Mouse (Mus musculus): ENCODE measurements around the gene Card14.
"Not testable (repeated sequence)": the region's sequence is repeated elsewhere in the genome, so short reads cannot be mapped to it uniquely, and the experiment has no call there.

Gene Card14

DNA sequence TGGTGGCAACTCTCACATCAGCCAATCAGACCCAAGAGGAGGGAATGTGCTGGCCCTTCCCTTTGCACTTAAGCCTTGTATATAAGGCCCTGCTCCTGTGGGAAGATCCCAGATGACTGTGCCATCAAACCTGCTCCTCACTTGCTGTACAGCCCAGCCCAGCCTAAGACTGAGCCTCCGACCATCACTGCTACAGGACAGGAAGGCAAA is at the start of gene Card14:
Gene Card14, plus strand, starts transcription at position 111 of the 210 bp plus-strand sequence.
- no peak for DNase-seq

DNA sequence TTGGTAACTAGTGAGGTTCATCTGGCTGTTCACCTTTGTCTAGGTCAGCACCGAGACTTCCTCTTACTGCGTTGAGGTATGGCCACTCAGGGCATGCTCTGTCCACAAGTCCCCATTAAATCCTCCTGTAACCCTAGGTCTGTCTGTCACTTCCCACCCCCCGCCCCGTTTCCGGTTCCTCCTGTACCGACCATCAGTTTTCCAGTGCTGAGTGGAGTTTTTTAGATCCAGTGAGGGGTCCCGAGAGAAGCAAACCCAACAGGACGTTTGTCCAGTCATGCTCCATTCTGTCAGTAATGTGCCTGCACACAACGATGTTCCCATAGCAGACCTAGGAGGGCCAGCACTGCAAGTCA is 49.4 kb upstream of the Card14 start:
- DNase-seq: no peak

DNA sequence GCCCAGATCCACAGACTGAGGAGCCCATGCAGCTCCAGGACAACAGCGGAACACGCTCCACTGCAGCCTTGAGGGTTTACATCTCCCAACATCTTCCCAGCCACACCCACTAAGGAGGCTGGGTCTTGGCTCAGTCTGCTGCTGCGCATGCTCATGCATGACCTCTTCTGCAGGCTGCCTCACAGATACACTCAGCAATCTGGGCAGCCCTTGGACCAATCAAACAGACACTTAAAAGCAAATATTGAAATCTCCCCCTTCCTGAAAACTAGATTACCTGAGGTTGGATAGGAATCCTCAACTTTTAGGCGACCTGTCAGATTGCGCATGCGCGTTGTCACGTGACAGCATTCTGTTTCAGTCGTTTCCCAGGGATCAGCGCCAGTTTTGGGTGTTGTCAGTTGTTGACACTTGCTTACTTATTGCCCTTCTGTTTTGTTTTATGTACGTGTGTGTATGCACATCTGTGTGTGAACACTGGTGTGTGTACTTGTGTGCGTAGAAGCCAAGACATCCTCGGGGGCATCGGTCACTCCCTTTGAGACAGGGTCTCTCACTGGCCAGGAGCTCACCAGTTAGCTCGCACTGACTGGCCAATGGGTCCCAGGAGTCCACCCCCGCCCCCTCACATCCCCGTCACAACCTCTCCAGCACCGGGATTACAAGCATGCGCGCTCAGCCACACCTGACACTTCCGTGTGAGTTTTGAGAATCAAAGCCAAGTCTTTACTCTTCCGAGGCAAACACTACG is 48.8 kb upstream of the Card14 start:
- peak; percentile 53 for DNase-seq

- DNase-seq: no peak
These were observed 47.6 kb upstream of the Card14 start for GRCm38 (mm10) chr11:119259977-119260376.

DNA sequence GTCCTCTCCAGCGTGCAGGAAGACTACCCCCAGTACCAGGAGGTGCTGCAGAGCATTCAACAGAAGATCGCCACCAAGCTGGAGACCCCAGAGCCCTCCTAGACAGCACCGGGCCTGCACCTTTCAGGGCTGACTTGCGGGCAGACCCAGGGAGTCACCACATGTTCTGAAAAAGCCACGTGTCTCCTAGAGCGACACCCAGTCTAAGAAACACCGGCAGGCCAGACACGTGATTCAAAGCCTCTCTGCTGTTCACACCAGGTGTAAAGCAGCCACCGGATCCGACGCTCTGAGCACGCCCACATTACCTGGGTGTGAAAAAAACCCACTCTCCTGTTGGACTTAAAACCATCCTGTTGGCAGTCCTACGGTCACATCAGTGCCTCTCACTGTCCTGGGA is 43.2 kb upstream of the Card14 start:
- no peak for DNase-seq

- DNase-seq: no peak
These were observed 41.8 kb upstream of the Card14 start for GRCm38 (mm10) chr11:119265811-119266210.

- DNase-seq: peak; percentile 36
These were observed 40.3 kb upstream of the Card14 start for GRCm38 (mm10) chr11:119267241-119267674.

- peak; percentile 99 for DNase-seq
These were observed 39.6 kb upstream of the Card14 start, which contains the start of gene Gaa for GRCm38 (mm10) chr11:119267768-119268556. Gene Gaa, plus strand, starts transcription at chr11:119267887.

- DNase-seq: no peak
These were observed 38.9 kb upstream of the Card14 start for GRCm38 (mm10) chr11:119268557-119269195.

GRCm38 (mm10) chr11:119272492-119272891 is 35.1 kb upstream of the Card14 start:
- not testable (repeated sequence) for DNase-seq

- DNase-seq: peak; percentile 59
These were observed 34.2 kb upstream of the Card14 start for GRCm38 (mm10) chr11:119273186-119273930.

DNA sequence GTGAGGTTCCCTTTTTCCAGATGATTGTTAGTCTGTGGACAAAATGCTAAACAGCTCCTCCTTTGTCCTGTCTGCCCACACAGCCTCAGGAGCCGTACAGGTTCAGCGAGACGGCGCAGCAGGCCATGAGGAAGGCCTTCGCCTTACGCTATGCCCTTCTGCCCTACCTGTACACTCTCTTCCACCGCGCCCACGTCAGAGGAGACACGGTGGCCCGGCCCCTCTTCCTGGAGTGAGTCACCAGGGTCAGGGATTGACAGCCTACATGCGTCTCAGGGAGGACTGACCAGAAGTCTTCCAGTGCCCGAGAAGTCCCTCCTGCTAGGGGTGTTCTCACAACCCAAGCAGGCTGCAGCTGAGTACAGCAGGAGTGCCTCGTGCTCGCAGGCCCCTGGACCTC is 26.5 kb upstream of the Card14 start:
- no peak for DNase-seq

DNA sequence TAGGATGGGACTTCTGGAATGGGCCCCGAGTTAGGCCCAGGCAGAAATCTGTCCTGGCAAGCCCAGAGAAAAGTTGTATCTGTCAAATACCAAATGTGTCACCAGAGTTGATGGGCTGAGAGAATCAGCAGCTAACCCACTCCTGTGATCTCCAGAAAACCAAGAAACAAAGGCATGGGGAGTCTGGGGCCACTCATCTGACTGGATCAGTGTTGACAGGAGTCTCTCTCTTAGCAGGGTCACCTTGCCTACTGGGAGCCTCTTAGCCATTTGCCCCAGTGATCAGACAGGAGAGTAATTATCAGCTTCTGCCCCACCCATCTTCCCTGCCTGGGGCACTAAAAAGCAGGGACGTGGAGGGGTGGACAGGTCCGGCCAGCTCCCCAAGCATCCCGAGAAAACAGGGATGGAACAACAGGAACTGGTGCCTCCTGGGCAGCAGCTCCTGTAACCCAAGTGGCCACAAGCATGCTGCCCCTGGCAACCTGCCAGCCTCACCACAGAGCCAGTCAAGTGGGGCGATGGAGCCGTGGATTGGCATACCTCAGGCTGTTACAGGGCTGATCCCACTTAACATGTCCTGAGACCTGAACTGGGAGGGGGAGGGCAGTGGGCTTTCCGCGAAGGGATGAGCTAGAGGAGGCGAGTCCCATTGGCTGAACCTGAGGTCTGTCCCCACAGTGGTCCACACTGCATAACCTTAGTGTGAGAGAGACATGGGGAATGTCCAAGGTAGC is 21.6 kb upstream of the Card14 start:
- DNase-seq: no peak

- DNase-seq: no peak
These were observed 20.2 kb upstream of the Card14 start for GRCm38 (mm10) chr11:119287207-119287992.

DNA sequence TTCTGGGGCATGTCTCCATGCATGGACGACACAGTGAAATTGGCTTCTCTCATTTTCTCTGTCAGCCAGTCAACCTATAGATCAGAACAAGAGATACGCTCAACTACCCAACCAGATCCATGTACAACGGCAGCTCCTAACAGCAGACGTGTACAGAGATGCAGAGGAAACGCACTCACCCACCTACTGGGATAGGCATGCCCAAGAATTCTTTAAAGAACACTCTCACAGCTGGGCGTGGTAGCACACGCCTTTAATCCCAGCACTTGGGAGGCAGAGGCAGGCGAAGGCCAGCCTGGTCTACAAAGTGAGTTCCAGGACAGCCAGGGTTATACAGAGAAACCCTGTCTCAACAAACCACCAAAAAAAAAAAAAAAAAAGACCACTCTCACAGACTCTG is 14.7 kb upstream of the Card14 start:
- DNase-seq: not testable (repeated sequence)

GRCm38 (mm10) chr11:119297996-119298395 is 9.6 kb upstream of the Card14 start:
- DNase-seq: peak; percentile 49

DNA sequence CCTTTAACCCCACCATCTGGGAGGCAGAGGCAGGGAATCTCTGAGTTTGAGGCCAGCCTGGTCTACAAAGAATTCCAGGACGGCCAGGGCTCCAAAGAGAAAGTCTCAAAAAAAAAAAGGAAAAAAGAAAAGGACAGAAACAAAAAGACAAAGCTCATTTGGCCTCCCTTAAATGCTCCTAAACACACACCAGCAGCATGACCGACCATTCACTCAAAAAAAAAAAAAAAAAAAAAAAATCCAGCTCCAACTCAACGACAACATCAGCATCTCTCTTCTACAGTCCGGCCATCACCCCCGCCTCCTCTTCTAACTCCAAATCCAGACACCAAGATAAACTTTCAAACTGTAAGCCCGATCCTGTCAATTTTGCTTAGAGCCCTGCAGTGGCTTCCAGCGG is 8.7 kb upstream of the Card14 start:
- DNase-seq: no peak

- DNase-seq: peak; percentile 99
These were observed 8.0 kb upstream of the Card14 start, which contains the start of gene Eif4a3 for GRCm38 (mm10) chr11:119299391-119300245. Gene Eif4a3, minus strand, starts transcription at chr11:119300089.

DNA sequence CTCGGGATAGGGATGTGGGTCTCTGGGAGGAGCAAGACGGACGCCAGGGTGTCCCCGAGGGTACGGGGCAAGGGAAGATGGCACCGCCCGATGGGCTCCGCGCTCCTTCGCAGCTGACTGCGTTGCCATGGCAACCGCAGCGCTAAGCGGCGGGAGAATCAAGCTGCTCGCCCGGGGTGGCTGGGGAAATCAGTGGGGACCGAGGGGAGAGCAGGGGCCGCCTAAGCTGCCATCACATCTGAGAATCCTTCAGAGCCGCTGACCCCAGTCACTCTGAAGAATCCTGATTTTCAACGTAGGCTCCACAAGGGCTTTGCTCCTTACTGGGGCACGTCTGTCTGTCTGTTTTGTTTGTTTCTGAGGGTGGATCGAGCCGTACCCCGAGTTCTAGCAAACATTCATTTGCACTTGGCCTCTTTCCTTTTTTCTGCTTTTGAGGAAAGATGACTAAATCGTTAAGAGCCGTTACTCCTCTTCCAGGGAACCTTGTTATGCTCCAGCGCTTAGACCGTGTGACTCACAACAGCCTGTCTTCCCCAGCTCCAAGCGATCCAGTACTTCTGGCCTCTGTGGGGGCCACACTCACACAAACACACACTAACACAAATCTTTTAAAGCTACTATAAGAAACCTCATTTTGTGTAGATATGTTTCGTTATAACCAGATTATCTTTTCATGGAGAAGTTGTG is 7.2 kb upstream of the Card14 start:
- no peak for DNase-seq

DNA sequence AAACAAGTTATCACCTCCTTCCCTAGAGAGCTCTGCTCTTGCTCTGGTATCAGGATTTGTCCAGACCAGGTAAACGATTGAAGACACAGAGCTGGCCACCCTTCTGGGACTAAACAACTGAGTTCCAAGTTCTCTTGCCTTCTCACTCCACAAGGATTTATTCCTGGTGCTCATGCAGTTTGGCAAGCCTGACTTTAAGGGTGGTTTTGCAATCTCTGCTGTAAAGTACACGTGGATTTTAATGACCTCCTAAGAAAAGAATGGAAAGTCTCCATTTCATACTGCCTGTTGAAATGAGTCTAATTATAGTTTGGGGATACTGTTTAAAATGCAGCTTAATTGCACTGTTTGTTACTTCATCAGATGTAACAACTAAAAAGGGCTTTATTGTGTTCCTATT is 6.6 kb upstream of the Card14 start:
- DNase-seq: no peak

Data from thymus, postnatal 4 days (tissue).